Mouse (Mus musculus) E14TG2a.4 (cell line): ENCODE results near the gene Ptpn9.

ENCODE experiments used
- CTCF ChIP-seq: conservative IDR thresholded peaks from 2 replicates; pipeline ENCODE4 v1.5.1; 2014; ENCODE audit warnings: low read length
- NANOG ChIP-seq: IDR thresholded peaks from 2 replicates; pipeline ENCODE4 v1.6.1; 2014; ENCODE audit warnings: borderline replicate concordance, low read length, mixed read lengths

DNA sequence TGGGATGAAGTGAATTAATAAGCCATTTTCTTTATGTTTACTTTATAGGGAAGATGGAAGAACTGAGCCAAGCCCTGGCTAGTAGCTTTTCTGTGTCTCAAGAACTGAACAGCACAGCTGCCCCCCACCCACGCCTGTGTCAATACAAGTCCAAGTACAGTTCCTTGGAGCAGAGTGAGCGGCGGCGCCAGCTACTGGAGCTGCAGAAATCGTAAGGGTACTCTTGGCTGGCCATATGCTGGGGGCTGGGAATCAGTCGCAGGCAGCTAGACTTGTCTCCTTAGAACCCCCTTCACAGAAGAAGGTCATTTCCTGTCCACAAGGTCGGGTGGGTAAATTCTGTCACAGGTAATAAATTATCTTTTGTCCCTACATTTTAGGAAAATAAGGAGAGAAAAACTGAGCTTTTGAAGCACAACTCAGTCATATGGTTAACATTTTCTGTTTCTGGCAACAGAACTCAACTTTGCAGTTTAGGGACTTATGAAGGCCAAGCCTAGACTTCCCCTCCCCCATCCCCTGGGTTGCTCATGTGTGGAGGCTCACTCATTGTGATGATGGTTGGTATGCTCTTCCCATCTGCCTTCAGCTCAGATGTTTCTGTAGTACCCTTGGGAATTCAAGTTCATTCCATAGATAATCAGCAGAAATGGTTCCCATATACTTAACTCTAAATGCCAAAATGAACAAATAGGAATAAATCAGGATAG is 37.6 kb upstream of the Ptpn9 start:
- TF ChIP-seq CTCF: no peak
- TF ChIP-seq NANOG: no peak
